Mouse (Mus musculus): ENCODE data around the gene Lhfpl1. TPM values are rescaled to one million over a fixed set of nuclear protein-coding genes. Genes with fewer than 3 reads are reported as not detected.

Gene Lhfpl1
- polyA plus RNA-seq, 1 experiment from 2014 or later, result 2.9 TPM

Other genes with a start within 250 kb of the Lhfpl1 start
- gene Amot, start 156.1 kb upstream of the Lhfpl1 start, polyA plus RNA-seq (2015; fragmentation: Nextera tagmentation; extraction: Ambion mirVana), result 9.1 and 12.0 TPM in 2 replicates